Mouse (Mus musculus) T-helper 2 cell (primary cell): ENCODE measurements at regions not wholly inside any gene's neighbourhood (a gene's known extent, or its start where the extent isn't known, plus 50 kb on each side); places are given as distances from the start of the nearest gene placed in this dataset.

Experiments used
- in situ Hi-C: fragments of 300-600 bp; cut with MboI, MseI; formaldehyde crosslinking; loops from one replicate; pipeline ENCODE4 v1.15.1; 2025; ENCODE audit warnings: high pct_unique_total_duplicates

DNA sequence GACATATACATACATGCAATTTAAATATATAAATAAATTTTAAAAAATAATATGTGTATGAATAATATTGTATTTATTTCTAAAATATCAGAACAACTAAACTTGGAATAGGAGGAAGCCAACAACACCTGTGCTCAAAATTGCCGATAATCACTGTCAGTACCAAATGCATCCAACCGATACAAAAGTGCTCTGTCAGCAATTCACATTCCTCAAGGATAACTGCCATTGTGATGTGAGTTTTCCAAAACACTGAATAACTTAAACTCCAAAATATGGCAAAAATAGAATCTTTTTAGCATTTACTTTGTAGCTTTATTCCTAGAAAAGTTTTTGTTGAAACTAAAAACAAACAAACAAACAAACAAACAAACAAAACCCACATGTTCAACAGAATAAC, 279.4 kb downstream of the Actr3 start:
- in situ Hi-C loops = no loop called here

DNA sequence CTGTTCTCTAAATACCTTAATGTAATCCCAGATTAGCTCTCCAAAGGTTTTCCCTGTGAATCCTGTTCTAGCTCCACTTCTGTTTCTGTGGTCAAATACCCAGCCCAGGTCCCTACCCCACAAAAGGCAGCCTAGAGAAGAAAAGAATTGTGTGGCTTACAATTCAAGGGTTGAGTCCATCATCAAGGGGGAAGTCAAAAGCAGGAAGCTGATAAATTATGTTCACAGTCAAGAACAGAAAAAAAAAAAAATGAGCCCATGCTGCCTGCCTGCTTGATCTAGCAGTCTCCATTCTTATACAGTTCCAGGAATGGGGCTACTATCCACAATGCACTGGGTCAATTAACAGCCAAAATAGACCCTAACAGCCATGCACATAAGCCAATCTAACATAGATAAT, 285.7 kb downstream of the Actr3 start:
- in situ Hi-C loops = no loop called here

GRCm38 (mm10) chr1:125123861-125124260, 311.7 kb downstream of the Actr3 start:
- in situ Hi-C loops = no loop called here

DNA sequence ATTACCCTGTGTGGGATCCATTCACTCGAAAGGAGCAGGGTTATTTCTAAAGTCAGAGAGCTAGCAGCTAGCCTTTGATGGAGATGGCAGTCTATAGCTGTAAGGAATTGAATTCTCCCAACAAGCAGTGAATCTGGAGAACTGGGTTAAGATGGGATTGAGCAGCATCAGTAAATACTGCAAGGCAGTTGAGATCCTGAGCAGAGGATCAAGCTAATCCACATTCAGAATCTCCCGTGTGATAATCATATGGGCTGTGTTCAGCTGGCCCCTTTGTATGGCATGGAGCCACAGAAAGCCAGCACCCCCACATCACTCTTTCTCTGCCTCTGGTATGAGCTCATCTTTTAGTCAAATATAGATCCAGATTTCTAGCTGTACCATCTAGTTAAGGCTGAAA, 334.9 kb downstream of the Actr3 start:
- in situ Hi-C loops = no loop called here

DNA sequence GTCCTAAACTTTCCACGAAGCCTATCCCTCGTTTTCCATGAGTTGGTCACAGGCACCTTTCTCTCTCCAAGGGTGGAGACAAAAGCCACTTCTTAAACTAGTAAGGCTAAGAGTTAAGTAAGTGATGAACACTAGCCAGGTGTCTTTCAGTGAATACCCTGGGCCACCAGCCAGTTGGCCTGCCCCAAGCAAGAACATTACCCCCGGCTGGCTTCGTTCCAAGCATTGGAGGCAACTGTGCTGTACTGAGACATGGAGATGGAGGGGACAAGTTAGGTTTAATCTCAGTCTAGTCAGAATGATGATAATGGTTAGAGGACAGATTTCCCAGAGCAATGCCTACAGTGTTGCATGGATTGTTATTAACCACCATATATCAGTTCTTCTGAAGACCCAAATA, 350.6 kb downstream of the Actr3 start:
- in situ Hi-C loops = no loop called here

- in situ Hi-C loops = no loop called here
These were observed 395.8 kb downstream of the Actr3 start for GRCm38 (mm10) chr1:125039572-125040326.

- in situ Hi-C loops = no loop called here
These were observed 422.2 kb downstream of the Actr3 start for GRCm38 (mm10) chr1:125013301-125013700.

DNA sequence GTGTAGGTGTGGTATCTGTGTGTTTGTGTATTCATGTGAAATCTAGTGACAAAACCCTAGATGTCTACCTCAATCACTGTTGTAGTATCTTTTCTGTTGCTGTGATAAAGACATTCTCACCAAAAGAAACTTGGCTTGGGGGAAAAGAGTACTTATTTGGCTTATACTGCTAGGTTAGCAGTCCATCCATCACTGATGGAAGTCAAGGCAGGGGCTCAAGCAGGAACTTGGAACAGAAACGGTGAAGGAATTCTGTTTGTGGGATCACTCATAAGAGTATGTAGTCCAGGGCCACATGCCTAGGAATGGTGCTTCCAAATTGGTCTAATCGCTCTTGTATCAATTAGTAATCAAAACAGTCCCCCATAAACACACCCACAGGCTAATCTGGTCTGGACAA, 423.6 kb downstream of the Actr3 start:
- in situ Hi-C loops = no loop called here

GRCm38 (mm10) chr1:124997577-124997976, 437.9 kb downstream of the Actr3 start:
- in situ Hi-C loops = no loop called here

DNA sequence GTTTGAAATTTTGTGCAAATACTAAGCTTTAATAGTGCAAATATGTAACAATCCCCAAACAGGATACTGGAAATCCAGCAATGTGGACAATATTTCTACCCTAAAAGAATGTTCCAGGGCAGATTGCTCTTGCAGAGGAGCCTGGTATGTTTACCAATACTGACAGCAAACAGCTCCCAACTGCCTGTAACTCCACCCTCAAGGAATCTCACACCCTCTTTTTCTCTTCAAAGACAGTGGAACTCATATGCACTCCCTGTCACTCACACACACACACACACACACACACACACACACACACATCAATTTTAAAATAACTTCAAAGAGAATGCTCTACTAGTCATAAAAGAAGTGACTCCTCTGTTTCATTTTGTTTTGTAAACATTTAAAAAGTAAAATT, 484.7 kb downstream of the Actr3 start:
- in situ Hi-C loops = no loop called here

- in situ Hi-C loops = no loop called here
These were observed 531.2 kb downstream of the Actr3 start for GRCm38 (mm10) chr1:124904373-124904772.

DNA sequence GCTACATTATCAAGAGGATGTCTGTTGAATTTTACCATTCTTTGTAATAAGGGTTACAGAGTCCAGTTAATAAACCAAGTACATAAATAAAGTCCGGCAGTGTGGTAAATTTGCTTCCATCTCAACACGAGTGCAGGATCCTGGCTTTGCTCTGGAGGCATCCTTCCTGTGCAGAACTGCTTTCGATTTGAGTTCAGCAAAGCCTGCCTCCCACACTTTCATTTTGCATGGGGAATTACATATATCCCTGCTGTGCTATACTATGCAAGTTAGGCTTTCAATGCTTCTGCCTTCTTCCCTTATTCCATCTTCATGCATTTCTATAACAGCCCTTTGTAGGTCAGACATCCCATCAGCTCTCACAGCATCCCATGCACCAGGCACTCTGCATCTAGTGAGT, 564.4 kb downstream of the Actr3 start:
- in situ Hi-C loops = no loop called here

GRCm38 (mm10) chr1:124866248-124866647, 569.3 kb downstream of the Actr3 start:
- in situ Hi-C loops = no loop called here

- in situ Hi-C loops = no loop called here
These were observed 589.8 kb downstream of the Actr3 start for GRCm38 (mm10) chr1:124845681-124846080.

GRCm38 (mm10) chr1:124825717-124826116, 609.8 kb downstream of the Actr3 start:
- in situ Hi-C loops = no loop called here

DNA sequence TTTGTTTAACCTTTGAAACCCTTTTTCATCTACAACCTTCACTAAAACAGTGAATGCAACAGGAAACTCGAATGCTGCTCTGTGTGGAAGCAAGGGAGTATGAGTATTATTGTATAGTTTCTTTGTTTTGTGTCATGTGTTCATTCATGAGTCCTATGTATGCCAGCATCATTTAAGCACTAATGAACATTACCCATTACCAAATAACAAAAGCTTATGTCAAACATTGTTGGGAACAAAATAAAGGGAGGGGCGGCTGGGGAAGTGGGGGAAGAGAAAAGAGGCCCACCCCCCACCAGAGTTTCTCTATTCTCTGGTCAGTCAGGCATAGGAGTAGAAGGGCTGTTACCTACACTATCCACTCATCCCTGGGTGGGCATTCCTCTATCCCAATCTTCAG, 642.5 kb downstream of the Actr3 start:
- in situ Hi-C loops = no loop called here

- in situ Hi-C loops = no loop called here
These were observed 644.9 kb downstream of the Actr3 start for GRCm38 (mm10) chr1:124790646-124791045.

DNA sequence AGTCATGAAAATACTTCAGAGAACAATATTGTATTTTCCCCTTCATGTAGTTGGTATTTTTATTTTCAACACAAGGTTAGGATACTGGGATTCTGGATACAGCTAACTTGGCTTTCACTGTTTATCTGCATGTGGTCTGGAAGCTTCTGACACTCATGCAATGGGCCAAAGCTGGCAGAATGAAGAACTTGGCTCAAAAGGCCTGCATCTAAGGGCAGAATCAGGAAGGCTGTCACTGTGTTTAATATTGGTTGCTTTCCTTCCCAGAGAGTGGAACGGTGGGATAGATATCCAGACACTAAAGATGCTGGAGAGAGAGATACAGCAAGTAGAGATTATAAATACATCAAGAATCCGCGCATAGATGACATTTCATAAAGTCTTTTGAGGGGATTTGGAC, 645.4 kb downstream of the Actr3 start:
- in situ Hi-C loops = no loop called here

DNA sequence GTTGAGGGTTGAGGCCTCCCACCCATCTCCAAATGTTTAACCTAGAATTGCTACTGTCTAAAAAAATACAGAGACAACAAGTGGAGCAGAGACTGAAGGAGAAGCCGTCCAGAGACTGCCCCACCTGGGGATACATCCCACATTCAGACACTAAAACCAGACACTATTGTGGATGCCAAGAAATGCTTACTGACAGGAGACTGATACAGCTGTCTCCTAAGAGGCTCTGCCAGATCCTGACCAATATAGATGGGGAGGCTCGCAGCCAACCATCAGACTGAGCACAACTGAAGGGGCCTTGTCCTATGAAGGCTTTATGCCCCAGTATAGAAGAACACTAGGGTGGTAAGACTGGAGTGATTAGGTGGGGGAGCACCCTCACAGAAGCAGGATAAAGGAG, 652.5 kb downstream of the Actr3 start:
- in situ Hi-C loops = no loop called here

DNA sequence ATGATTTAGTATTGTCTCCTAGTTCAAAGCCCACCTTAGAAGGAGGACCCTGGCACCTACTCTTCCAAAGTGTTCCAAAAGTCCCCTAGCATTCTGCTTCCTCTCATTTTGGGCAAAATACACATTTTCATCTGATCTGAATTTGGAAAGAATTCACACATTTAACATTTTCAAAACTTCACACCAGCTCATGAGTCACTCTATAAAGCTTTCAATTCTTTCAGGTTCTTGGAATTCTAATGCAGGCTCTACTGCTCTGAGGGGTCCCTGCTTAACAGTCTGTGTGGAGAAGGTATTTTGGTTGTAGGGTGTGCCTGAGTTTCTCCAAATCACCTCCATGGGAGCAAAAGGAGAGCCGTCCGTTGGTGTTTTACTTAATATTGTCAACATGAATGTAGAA, 657.8 kb downstream of the Actr3 start:
- in situ Hi-C loops = no loop called here

- in situ Hi-C loops = no loop called here
These were observed 678.8 kb downstream of the Actr3 start for GRCm38 (mm10) chr1:124756721-124757120.

- in situ Hi-C loops = no loop called here
These were observed 694.4 kb upstream of the Dpp10 start for GRCm38 (mm10) chr1:124739777-124740176.

- in situ Hi-C loops = no loop called here
These were observed 685.0 kb upstream of the Dpp10 start for GRCm38 (mm10) chr1:124730364-124730763.

DNA sequence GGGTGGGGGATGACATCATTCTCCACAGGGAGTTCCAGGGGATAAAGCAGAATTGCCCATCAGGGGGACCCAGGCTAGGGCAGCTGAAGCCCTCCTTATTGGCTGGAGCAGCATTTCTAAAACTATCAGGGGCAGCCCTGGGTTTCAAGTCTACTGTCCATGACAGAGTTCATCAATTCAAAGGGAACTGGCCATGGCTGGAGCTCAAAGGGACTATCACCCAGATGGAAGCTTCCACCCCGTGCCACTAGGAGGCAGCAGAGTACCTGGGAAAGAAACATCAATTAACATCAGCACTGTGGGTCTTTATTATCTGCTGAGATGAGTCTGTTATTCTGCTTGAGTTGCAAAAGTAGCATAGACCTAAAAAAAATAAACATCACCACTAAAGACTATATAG, 672.7 kb upstream of the Dpp10 start:
- in situ Hi-C loops = no loop called here
